Mouse (Mus musculus) forebrain, embryonic 12.5 days (tissue): ENCODE data around the gene Tspan4. TPM values are rescaled to one million over a fixed set of nuclear protein-coding genes. Genes with fewer than 3 reads are reported as not detected.
"Not testable (repeated sequence)": the region's sequence is repeated elsewhere in the genome, so short reads cannot be mapped to it uniquely, and the experiment has no call there.

Source experiments
- ATAC-seq: fragments of 200-750 bp; cut with Nextera tagmentation; 2 replicates; pipeline ENCODE4 v1.8.0; 2017; ENCODE audit warnings: moderate TSS enrichment; ENCODE audit not compliant: low FRiP score
- H3K27ac ChIP-seq: fragments of 300-500 bp; sonication (generic); 2 replicates; pipeline ENCODE4 v1.5.1; 2016; ENCODE audit warnings: mild to moderate bottlenecking
- H3K27me3 ChIP-seq: fragments of 300-500 bp; sonication (generic); 2 replicates; pipeline ENCODE4 v1.6.1; 2016; ENCODE audit warnings: mild to moderate bottlenecking
- H3K36me3 ChIP-seq: fragments of 300-500 bp; sonication (generic); replicated peaks from 2 replicates; pipeline ENCODE4 v1.6.1; 2016; ENCODE audit warnings: mild to moderate bottlenecking
- H3K4me1 ChIP-seq: fragments of 300-500 bp; sonication (generic); 2 replicates; pipeline ENCODE4 v1.6.1; 2016
- H3K4me2 ChIP-seq: fragments of 300-500 bp; sonication (generic); 2 replicates; pipeline ENCODE4 v1.6.1; 2016; ENCODE audit warnings: mild to moderate bottlenecking, moderate library complexity
- H3K4me3 ChIP-seq: fragments of 300-500 bp; sonication (generic); replicated peaks from 2 replicates; pipeline ENCODE4 v1.5.1; 2016; ENCODE audit warnings: mild to moderate bottlenecking
- H3K9ac ChIP-seq: fragments of 300-500 bp; sonication (generic); 2 replicates; pipeline ENCODE4 v1.6.1; 2016; ENCODE audit warnings: mild to moderate bottlenecking
- H3K9me3 ChIP-seq: fragments of 300-500 bp; sonication (generic); 2 replicates; pipeline ENCODE4 v1.6.1; 2016
- whole genome bisulfite sequencing: fragments of 180-500 bp; shearing (Covaris S2); methylation state at CpG from one replicate; pipeline ENCODE4 v1.1.7; 2016; 5-methylcytosine and 5-hydroxymethylcytosine counted together
- polyA plus RNA-seq: library from polyadenylated mRNA; unstranded; fragments of >200 nt; fragmentation: Nextera tagmentation; extraction: Ambion mirVana; gene quantifications from 2 replicates; pipeline ENCODE4 v1.2.1, GENCODE M21; 2016

Gene Tspan4
- polyA plus RNA-seq, 1 experiment from 2014 or later, result 24.2 TPM

GRCm38 (mm10) chr7:141441460-141441859 is 33.6 kb upstream of the Tspan4 start:
- Histone ChIP-seq H3K27me3 (no peaks in the 10 kb centered on the region), H3K27ac (no peak overlapping the region), H3K9me3 (no peaks in the 10 kb centered on the region), H3K36me3 (peaks cover 39% of the 10 kb centered on the region), H3K4me3 (0 out of 2 replicates have a peak overlapping the region, but pooled peaks have one; percentile 7), H3K9ac (peak overlapping the region; percentile 36; the same call in 1 of the 2 replicates), H3K4me1 (peaks cover 40% of the 10 kb centered on the region), H3K4me2 (0 out of 2 replicates have a peak overlapping the region, but pooled peaks have one; percentile 13)
- ATAC-seq, result no peak
- WGBS, result 95% methylated on average over 9 of the region's 9 CpGs

GRCm38 (mm10) chr7:141442199-141442598 is 32.8 kb upstream of the Tspan4 start:
- Histone ChIP-seq H3K27ac (0 out of 2 replicates have a peak overlapping the region, but pooled peaks have one; percentile 59), H3K36me3 (peaks cover 39% of the 10 kb centered on the region)
- no peak for ATAC-seq

GRCm38 (mm10) chr7:141443081-141443821 is 31.8 kb upstream of the Tspan4 start:
- ATAC-seq, result no peak
- H3K4me1 ChIP-seq, result peaks cover 39% of the 10 kb centered on the region
- peak overlapping the region; percentile 61 for H3K9ac ChIP-seq
- H3K27ac ChIP-seq, result peak overlapping the region; percentile 59
- no peaks in the 10 kb centered on the region for H3K9me3 ChIP-seq
- H3K4me2 ChIP-seq, result peak overlapping the region; percentile 76
- no peaks in the 10 kb centered on the region for H3K27me3 ChIP-seq
- WGBS, result 31% methylated on average over 12 of the region's 12 CpGs
- peak overlapping the region; percentile 44 for H3K4me3 ChIP-seq
- H3K36me3 ChIP-seq, result peaks cover 35% of the 10 kb centered on the region

More at GRCm38 (mm10) chr7:141442199-141442598, 32.8 kb upstream of the Tspan4 start:
- peak overlapping the region; percentile 61 for H3K9ac ChIP-seq
- peaks cover 38% of the 10 kb centered on the region for H3K4me1 ChIP-seq
- H3K27me3 ChIP-seq, result no peaks in the 10 kb centered on the region
- H3K9me3 ChIP-seq, result no peaks in the 10 kb centered on the region
- WGBS, result 93% methylated on average over 13 of the region's 13 CpGs
- peak overlapping the region; percentile 44; the same call in 1 of the 2 replicates for H3K4me3 ChIP-seq
- H3K4me2 ChIP-seq, result peak overlapping the region; percentile 76

- Histone ChIP-seq H3K9ac (peak within 1 kb of the TSS; percentile 61), H3K27me3 (no peaks in the 10 kb centered on the region), H3K9me3 (no peaks in the 10 kb centered on the region), H3K4me1 (peaks cover 44% of the 10 kb centered on the region), H3K27ac (peak within 1 kb of the TSS; percentile 59), H3K36me3 (peaks cover 34% of the 10 kb centered on the region), H3K4me3 (peak within 1 kb of the TSS; percentile 44), H3K4me2 (peak within 1 kb of the TSS; percentile 76)
- under 1% methylated on average over 25 of the region's 25 CpGs for WGBS
- peak; percentile 54 for ATAC-seq
Measured at GRCm38 (mm10) chr7:141443828-141444237, 31.2 kb upstream of the Tspan4 start, which contains the start of gene Pidd1. TSS of gene Pidd1 (minus strand) at chr7:141444025.

- peak overlapping the region; percentile 76; the same call in 1 of the 2 replicates for H3K4me2 ChIP-seq
- not testable (repeated sequence) for H3K9ac ChIP-seq, H3K9me3 ChIP-seq, H3K27ac ChIP-seq, H3K4me3 ChIP-seq, H3K27me3 ChIP-seq, ATAC-seq
- H3K36me3 ChIP-seq, result peaks cover 34% of the 10 kb centered on the region
- 79% methylated on average over 3 of the region's 3 CpGs for WGBS
- H3K4me1 ChIP-seq, result peaks cover 48% of the 10 kb centered on the region
Measured at GRCm38 (mm10) chr7:141446374-141446773, 28.7 kb upstream of the Tspan4 start.

- ATAC-seq, result peak; percentile 91
- H3K27me3 ChIP-seq, result no peaks in the 10 kb centered on the region
- no peaks in the 10 kb centered on the region for H3K9me3 ChIP-seq
- peak within 1 kb of the TSS; percentile 76 for H3K4me2 ChIP-seq
- H3K4me1 ChIP-seq, result peaks cover 39% of the 10 kb centered on the region
- peak within 1 kb of the TSS; percentile 91 for H3K4me3 ChIP-seq
- peak within 1 kb of the TSS; percentile 86 for H3K9ac ChIP-seq
- H3K36me3 ChIP-seq, result peaks cover 39% of the 10 kb centered on the region
- peak within 1 kb of the TSS; percentile 88 for H3K27ac ChIP-seq
- WGBS, result under 1% methylated on average over 63 of the region's 63 CpGs
Measured at GRCm38 (mm10) chr7:141447110-141447991, 27.7 kb upstream of the Tspan4 start, which contains the start of gene Rplp2. TSS of gene Rplp2 (plus strand) at chr7:141447370.

GRCm38 (mm10) chr7:141451928-141452327 is 23.1 kb upstream of the Tspan4 start:
- H3K9ac ChIP-seq, result no peak overlapping the region
- no peak overlapping the region for H3K4me3 ChIP-seq
- no peak for ATAC-seq
- peaks cover 39% of the 10 kb centered on the region for H3K36me3 ChIP-seq
- H3K27ac ChIP-seq, result no peak overlapping the region
- H3K4me1 ChIP-seq, result peaks cover 35% of the 10 kb centered on the region
- no peaks in the 10 kb centered on the region for H3K9me3 ChIP-seq
- no peak overlapping the region for H3K4me2 ChIP-seq
- 0 out of 2 replicates have a peak, but pooled peaks cover 5% of the 10 kb centered on the region for H3K27me3 ChIP-seq

- Histone ChIP-seq H3K27me3 (peaks cover 6% of the 10 kb centered on the region; the same call in 1 of the 2 replicates), H3K9me3 (no peaks in the 10 kb centered on the region), H3K27ac (no peak overlapping the region), H3K9ac (no peak overlapping the region), H3K36me3 (peaks cover 38% of the 10 kb centered on the region), H3K4me1 (peaks cover 27% of the 10 kb centered on the region), H3K4me3 (no peak overlapping the region), H3K4me2 (no peak overlapping the region)
- WGBS, result 83% methylated on average over 2 of the region's 2 CpGs
- no peak for ATAC-seq
Measured at GRCm38 (mm10) chr7:141453636-141454035, 21.4 kb upstream of the Tspan4 start.

GRCm38 (mm10) chr7:141454967-141455551 is 20.0 kb upstream of the Tspan4 start, which contains the start of gene Pnpla2:
TSS of gene Pnpla2 (plus strand) at chr7:141455198.
- ATAC-seq, result peak; percentile 83
- peak within 1 kb of the TSS; percentile 74; the same call in 1 of the 2 replicates for H3K27ac ChIP-seq
- under 1% methylated on average over 45 of the region's 45 CpGs for WGBS
- peaks cover 19% of the 10 kb centered on the region for H3K27me3 ChIP-seq
- H3K4me3 ChIP-seq, result peak within 1 kb of the TSS; percentile 51
- H3K4me1 ChIP-seq, result peaks cover 21% of the 10 kb centered on the region
- peak within 1 kb of the TSS; percentile 73 for H3K9ac ChIP-seq
- H3K4me2 ChIP-seq, result peak within 1 kb of the TSS; percentile 85
- no peaks in the 10 kb centered on the region for H3K9me3 ChIP-seq
- peaks cover 36% of the 10 kb centered on the region for H3K36me3 ChIP-seq

GRCm38 (mm10) chr7:141455610-141456314 is 19.3 kb upstream of the Tspan4 start:
- peaks cover 29% of the 10 kb centered on the region for H3K36me3 ChIP-seq
- peaks cover 21% of the 10 kb centered on the region for H3K4me1 ChIP-seq
- peaks cover 26% of the 10 kb centered on the region for H3K27me3 ChIP-seq
- peak overlapping the region; percentile 85 for H3K4me2 ChIP-seq
- peak; percentile 40 for ATAC-seq
- under 1% methylated on average over 23 of the region's 23 CpGs for WGBS
- H3K27ac ChIP-seq, result peak overlapping the region; percentile 74; the same call in 1 of the 2 replicates
- H3K9ac ChIP-seq, result peak overlapping the region; percentile 73
- H3K9me3 ChIP-seq, result no peaks in the 10 kb centered on the region
- peak overlapping the region; percentile 51 for H3K4me3 ChIP-seq

- Histone ChIP-seq H3K36me3 (peaks cover 19% of the 10 kb centered on the region), H3K4me2 (peak overlapping the region; percentile 85), H3K4me1 (peaks cover 26% of the 10 kb centered on the region), H3K27ac (no peak overlapping the region), H3K27me3 (peaks cover 36% of the 10 kb centered on the region), H3K9me3 (no peaks in the 10 kb centered on the region), H3K9ac (no peak overlapping the region), H3K4me3 (no peak overlapping the region)
- ATAC-seq, result no peak
- WGBS, result 90% methylated on average over 6 of the region's 6 CpGs
Measured at GRCm38 (mm10) chr7:141456739-141457138, 18.3 kb upstream of the Tspan4 start.
